Mouse (Mus musculus) ES-Bruce4 (cell line): ENCODE results near the gene Tmem14a. TPM values are rescaled to one million over a fixed set of nuclear protein-coding genes. Genes with fewer than 3 reads are reported as not detected.
A peak's percentile ranks its signal among the peaks of the same experiment; 100 is the strongest.
"Not testable (repeated sequence)": the region's sequence is repeated elsewhere in the genome, so short reads cannot be mapped to it uniquely, and the experiment has no call there.

ENCODE experiments used
- H3K27ac ChIP-seq: 2 replicates; pipeline ENCODE4 v1.5.1; 2012; ENCODE audit warnings: low read length, inconsistent platforms; ENCODE audit not compliant: insufficient read depth
- H3K27me3 ChIP-seq: 2 replicates; pipeline ENCODE4 v1.6.1; 2012; ENCODE audit warnings: mild to moderate bottlenecking, low read length, inconsistent platforms; ENCODE audit not compliant: control insufficient read depth, poor library complexity, insufficient read depth, severe bottlenecking
- H3K36me3 ChIP-seq: 2 replicates; pipeline ENCODE4 v1.6.1; 2012; ENCODE audit warnings: inconsistent platforms, mild to moderate bottlenecking, low read length, moderate library complexity; ENCODE audit not compliant: control insufficient read depth, poor library complexity, insufficient read depth, severe bottlenecking
- H3K4me1 ChIP-seq: one replicate; pipeline ENCODE4 v1.8.1; 2011; ENCODE audit warnings: low read length; ENCODE audit not compliant: control insufficient read depth, insufficient read depth
- H3K4me3 ChIP-seq: 2 replicates; pipeline ENCODE4 v1.5.1; 2011; ENCODE audit warnings: low read depth, mild to moderate bottlenecking, low read length
- H3K9ac ChIP-seq: 2 replicates; pipeline ENCODE4 v1.6.1; 2012; ENCODE audit warnings: low read depth, mild to moderate bottlenecking, inconsistent platforms; ENCODE audit not compliant: poor library complexity, severe bottlenecking
- H3K9me3 ChIP-seq: replicated peaks from 2 replicates; pipeline ENCODE4 v1.6.1; 2012; ENCODE audit warnings: mild to moderate bottlenecking, low read length, inconsistent platforms; ENCODE audit not compliant: control insufficient read depth, poor library complexity, insufficient read depth, severe bottlenecking
- CTCF ChIP-seq: IDR thresholded peaks from one replicate; pipeline ENCODE4 v1.8.1; 2011; ENCODE audit warnings: low read depth, low read length
- EP300 ChIP-seq: IDR thresholded peaks from 2 replicates; pipeline ENCODE4 v1.6.1; 2011; ENCODE audit warnings: low read depth, low read length; ENCODE audit not compliant: insufficient read depth
- POLR2A ChIP-seq: IDR thresholded peaks from one replicate; pipeline ENCODE4 v1.8.1; 2011; ENCODE audit warnings: low read length; ENCODE audit not compliant: insufficient read depth
- polyA plus RNA-seq: library from polyadenylated mRNA; stranded (reverse); fragments of >200 nt; gene quantifications from 2 replicates; pipeline ENCODE4 v1.2.4, GENCODE M21; 2011; ENCODE audit warnings: low read depth; ENCODE audit not compliant: missing spikeins, insufficient read depth, insufficient read length

Gene Tmem14a
- polyA plus RNA-seq, 1 experiment: 6.6 TPM

GRCm38 (mm10) chr1:21262401-21262800, 44.0 kb downstream of the Tmem14a start:
- no peaks in the 10 kb centered on the region for H3K27me3 ChIP-seq
- no peak overlapping the region for H3K9ac ChIP-seq
- H3K4me1 ChIP-seq: peaks cover 2% of the 10 kb centered on the region
- TF ChIP-seq POLR2A (no peak), EP300 (no peak), CTCF (no peak)
- H3K4me3 ChIP-seq: no peak overlapping the region
- no peaks in the 10 kb centered on the region for H3K36me3 ChIP-seq
- H3K9me3 ChIP-seq: no peaks in the 10 kb centered on the region
- H3K27ac ChIP-seq: no peak overlapping the region

GRCm38 (mm10) chr1:21263986-21264385, 45.6 kb downstream of the Tmem14a start:
- H3K27me3 ChIP-seq: no peaks in the 10 kb centered on the region
- H3K4me3 ChIP-seq: no peak overlapping the region
- TF ChIP-seq POLR2A (no peak), EP300 (no peak), CTCF (no peak)
- no peaks in the 10 kb centered on the region for H3K36me3 ChIP-seq
- H3K27ac ChIP-seq: no peak overlapping the region
- no peak overlapping the region for H3K9ac ChIP-seq
- no peaks in the 10 kb centered on the region for H3K4me1 ChIP-seq
- no peaks in the 10 kb centered on the region for H3K9me3 ChIP-seq

DNA sequence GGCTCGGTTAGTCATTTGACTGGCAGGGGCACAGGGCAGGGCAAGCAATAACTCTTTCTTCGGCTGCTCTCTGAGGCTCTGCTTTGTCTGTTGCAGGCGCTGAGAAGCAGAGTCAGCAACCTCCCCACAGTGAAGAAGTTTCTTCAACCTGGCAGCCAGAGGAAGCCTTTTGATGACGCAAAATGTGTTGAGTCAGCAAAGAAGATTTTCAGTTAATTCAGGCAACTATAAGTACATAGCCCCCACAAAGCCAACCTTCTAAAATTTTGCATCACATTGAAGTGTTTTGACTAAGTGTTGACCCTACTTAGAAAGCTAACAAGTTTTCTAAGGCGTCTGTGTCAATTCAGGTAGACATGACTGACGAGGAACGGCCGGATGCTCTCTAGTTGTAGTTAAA, 46.4 kb downstream of the Tmem14a start:
- Histone ChIP-seq H3K9me3 (no peaks in the 10 kb centered on the region), H3K9ac (no peak overlapping the region), H3K36me3 (no peaks in the 10 kb centered on the region), H3K4me3 (no peak overlapping the region), H3K4me1 (no peaks in the 10 kb centered on the region), H3K27me3 (no peaks in the 10 kb centered on the region), H3K27ac (no peak overlapping the region)
- TF ChIP-seq CTCF: no peak
- no peak for TF ChIP-seq EP300
- no peak for TF ChIP-seq POLR2A

GRCm38 (mm10) chr1:21266766-21267165, 48.4 kb downstream of the Tmem14a start:
- Histone ChIP-seq H3K27ac (no peak overlapping the region), H3K4me1 (no peaks in the 10 kb centered on the region), H3K9ac (no peak overlapping the region), H3K9me3 (no peaks in the 10 kb centered on the region), H3K4me3 (no peak overlapping the region), H3K36me3 (no peaks in the 10 kb centered on the region), H3K27me3 (no peaks in the 10 kb centered on the region)
- TF ChIP-seq EP300 (no peak), POLR2A (no peak), CTCF (no peak)

DNA sequence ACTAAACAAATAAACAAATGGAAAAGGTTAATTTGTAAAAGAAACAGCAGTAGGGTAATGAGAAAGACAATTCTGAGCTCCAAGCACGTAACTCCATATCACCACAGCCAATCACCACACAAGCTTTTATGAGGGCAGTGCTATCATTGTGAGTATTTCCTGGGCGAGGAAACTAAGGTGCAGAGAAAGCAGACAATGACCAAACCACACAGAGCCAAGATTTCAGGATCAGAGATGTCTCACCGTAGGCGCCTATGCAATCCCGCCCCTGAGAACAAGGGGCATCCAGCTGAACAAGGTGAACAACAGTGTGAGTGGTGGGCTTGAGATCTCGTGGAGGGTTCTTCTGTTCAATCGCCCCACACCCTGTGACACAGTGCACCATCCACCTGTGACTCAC, 49.1 kb downstream of the Tmem14a start:
- not testable (repeated sequence) for H3K27me3 ChIP-seq, H3K27ac ChIP-seq, H3K9me3 ChIP-seq, H3K36me3 ChIP-seq, H3K4me3 ChIP-seq, H3K9ac ChIP-seq, H3K4me1 ChIP-seq

GRCm38 (mm10) chr1:21271343-21272055, 53.1 kb downstream of the Tmem14a start:
- Histone ChIP-seq H3K4me3 (no peak overlapping the region), H3K9ac (peak overlapping the region; percentile 16; the same call in 1 of the 2 replicates), H3K36me3 (no peaks in the 10 kb centered on the region), H3K4me1 (no peaks in the 10 kb centered on the region), H3K27ac (no peak overlapping the region), H3K9me3 (no peaks in the 10 kb centered on the region), H3K27me3 (no peaks in the 10 kb centered on the region)
- TF ChIP-seq EP300 (no peak), CTCF (peak; percentile 68)
